8 mouse cellular contexts compared by ENCODE assay signal in the genomic region with DNA sequence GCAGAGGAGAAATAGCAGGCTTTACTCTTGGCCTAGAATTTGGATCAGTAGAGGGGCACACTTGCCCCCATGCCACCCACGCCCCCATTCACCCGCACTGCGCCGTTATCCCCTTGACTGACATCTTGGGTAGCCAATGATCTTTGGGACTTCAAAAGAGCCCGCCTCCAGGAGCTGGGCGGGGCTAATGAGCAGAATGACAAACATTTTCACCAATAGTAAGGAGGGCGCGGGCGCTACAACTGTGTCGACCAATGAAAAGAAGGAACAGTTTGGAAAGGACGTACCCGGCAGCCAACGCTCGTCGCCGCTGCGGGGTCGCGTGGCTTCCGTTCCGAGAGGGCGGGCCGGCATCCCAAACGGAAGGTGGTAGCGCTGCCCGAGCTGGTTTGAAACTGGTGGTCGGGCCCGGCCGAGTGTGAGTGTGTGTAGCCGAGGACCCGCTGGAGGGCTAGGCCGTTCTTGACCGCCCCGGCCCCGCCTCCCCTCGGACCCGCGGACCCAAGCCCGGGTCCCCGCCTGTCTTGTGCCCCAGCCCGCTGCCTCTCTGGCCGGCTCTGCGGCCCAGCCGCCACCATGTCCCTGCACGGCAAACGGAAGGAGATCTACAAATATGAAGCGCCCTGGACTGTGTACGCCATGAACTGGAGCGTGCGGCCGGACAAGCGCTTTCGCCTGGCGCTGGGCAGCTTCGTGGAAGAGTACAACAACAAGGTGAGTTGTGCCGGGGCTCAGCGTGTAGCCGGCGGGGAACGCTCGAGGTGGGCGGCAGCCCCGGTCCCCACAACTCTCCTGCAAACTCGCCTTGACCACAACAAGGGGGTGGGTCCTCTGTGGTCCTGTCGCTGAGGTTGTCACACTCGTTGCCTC. TPM values are rescaled to one million over a fixed set of nuclear protein-coding genes. Genes with fewer than 3 reads are reported as not detected.
DNase-seq lines count a peak whose midpoint lies in the region; ATAC-seq and TF ChIP-seq lines count a peak whose summit lies in the region.

A gene (plus strand): TSS at position 325 of the 870 bp plus-strand sequence.

- H3K27ac ChIP-seq in cortical plate, adult 2 months (ENCODE audit: insufficient read depth, low read length): peak within 1 kb of the TSS; percentile 77

- TF ChIP-seq CTCF in cortical plate, adult 2 months (IDR thresholded peaks at IDR 0.05; ENCODE audit: extremely low read depth, insufficient read depth, low read length): no peak

- peak; percentile 76; the same call in 1 of the 2 replicates for TF ChIP-seq POLR2A in cortical plate, adult 2 months (IDR thresholded peaks at IDR 0.05; ENCODE audit: extremely low read depth, insufficient read depth, low read length)

- peaks cover 4% of the 10 kb centered on the region; the same call in 1 of the 2 replicates for H3K4me1 ChIP-seq in cortical plate, adult 2 months (ENCODE audit: control insufficient read depth, insufficient read depth, low read length)
- peaks cover 39% of the 10 kb centered on the region for H3K4me1 ChIP-seq in megakaryocyte, embryonic 14.5 days

- no peaks in the 10 kb centered on the region for H3K9me3 ChIP-seq in megakaryocyte, embryonic 14.5 days

- peak; percentile 96 for DNase-seq in gastrocnemius, adult 8-10 months (ENCODE audit: low spot score in 2 of 2)
- peak; percentile 98 for DNase-seq in hindlimb bud, embryonic 11.5 days (ENCODE audit: extremely low spot score, low read depth, low spot score)
- DNase-seq in left cerebral cortex, adult 8-10 months (ENCODE audit: low spot score in 2 of 2): peak; percentile 97 to 100
- peak; percentile 99 for DNase-seq in right cerebral cortex, postnatal 10 days (ENCODE audit: low spot score in 2 of 2)
- peak; percentile 89 for DNase-seq in urinary bladder, postnatal 25 days (ENCODE audit: low spot score)

- peaks cover 3% of the 10 kb centered on the region for H3K27me3 ChIP-seq in megakaryocyte, embryonic 14.5 days (replicated peaks)

- peaks cover 16% of the 10 kb centered on the region for H3K36me3 ChIP-seq in megakaryocyte, embryonic 14.5 days (replicated peaks; ENCODE audit: low read length)

- peak; percentile 97 for ATAC-seq in activated CD4-positive, CD25-positive, alpha-beta regulatory T cell, adult 4 months

- H3K4me3 ChIP-seq in cortical plate, adult 2 months (ENCODE audit: insufficient read depth, low read length): peak within 1 kb of the TSS; percentile 80
- peak within 1 kb of the TSS; percentile 93 for H3K4me3 ChIP-seq in megakaryocyte, embryonic 14.5 days (replicated peaks)

RNA-seq across cellular contexts. Expression of the gene that starts here (rescaled TPM):
- 10 to 100 TPM; 22.9 to 23.3 TPM for polyA plus RNA-seq in activated CD4-positive, CD25-positive, alpha-beta regulatory T cell, adult 4 months (2017; shearing (Covaris generic))
- polyA plus RNA-seq in cortical plate, adult 2 months (2012; rRNA removed): 111 and 115 TPM in 2 replicates
- total RNA-seq in gastrocnemius, adult 8-10 months (2022): 10 to 100 TPM; 21.1 to 27.1 (median 25.0) TPM
- total RNA-seq in left cerebral cortex, adult 8-10 months (2022): 100 to 1,000 TPM; 126 to 137 (median 132) TPM
- 1.7 and 5.8 TPM in 2 replicates for polyA plus RNA-seq in megakaryocyte, embryonic 14.5 days (2012; ENCODE audit: insufficient read depth, low replicate concordance)

Comparison
In these comparisons a context has a peak if more than half of its experiments do, and no peak if none do; other contexts are left out.
1. Peak in every context shown above with its lines: DNase-seq, ATAC-seq, H3K4me3 ChIP-seq and H3K27ac ChIP-seq.
2. RNA of the gene that starts here (total RNA-seq): 126 to 137 TPM in left cerebral cortex, adult 8-10 months; 21.1 to 27.1 TPM in gastrocnemius, adult 8-10 months; every median in the first group is over 4 times any median in the second.